Mouse (Mus musculus) gonadal fat pad, adult 2 months (tissue): ENCODE data around the gene Phactr2. TPM values are rescaled to one million over a fixed set of nuclear protein-coding genes. Genes with fewer than 3 reads are reported as not detected.

ENCODE experiments used
- DNase-seq: peaks from one replicate; pipeline ENCODE4 v3.0.0-alpha.2; 2012; ENCODE audit warnings: low read depth
- polyA plus RNA-seq: library from polyadenylated mRNA; depleted of rRNA; stranded (reverse); fragments of >200 nt; gene quantifications from 2 replicates; pipeline ENCODE4 v1.2.3, GENCODE M21; 2012

Phactr2 gene
- polyA plus RNA-seq, 1 experiment: 8.1 TPM

GRCm38 (mm10) chr10:13331405-13332032 is 142.7 kb downstream of the Phactr2 start:
- DNase-seq: no peak

- DNase-seq: no peak
Observed at GRCm38 (mm10) chr10:13328602-13329001, 145.6 kb downstream of the Phactr2 start.

DNA sequence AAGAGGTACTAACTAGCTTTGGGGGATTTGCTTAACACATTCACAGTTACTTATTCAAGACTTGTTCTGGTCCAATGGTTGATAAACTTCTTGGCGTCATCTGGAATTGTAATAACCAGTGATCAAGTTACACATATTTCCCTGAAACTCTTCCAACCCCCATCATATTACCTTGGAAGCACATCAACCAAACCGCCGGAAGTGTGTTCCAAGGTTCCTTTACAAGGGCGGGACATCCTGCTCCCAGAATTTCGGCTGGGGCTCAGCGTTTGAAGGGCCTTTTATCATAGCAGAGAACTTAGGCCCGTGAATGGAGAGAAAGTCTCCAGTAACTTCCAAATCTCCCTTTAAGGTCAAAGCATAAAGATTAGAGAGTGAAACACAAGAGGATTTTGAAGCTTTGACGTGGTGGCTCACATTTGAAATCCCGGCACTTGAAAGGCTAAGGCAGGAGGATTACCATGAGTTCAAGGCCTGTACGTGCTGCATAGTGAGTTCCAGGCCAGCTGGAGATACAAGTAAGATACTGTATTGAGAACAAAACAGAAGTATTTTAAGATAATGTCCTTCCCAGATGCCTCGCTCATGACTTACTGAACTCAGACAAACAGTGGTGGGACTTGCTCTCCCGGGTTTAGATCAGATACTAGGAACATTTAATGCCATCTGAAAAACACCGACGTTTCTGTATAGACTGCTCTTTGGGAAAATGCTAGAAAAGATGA is 147.9 kb downstream of the Phactr2 start:
- no peak for DNase-seq

- DNase-seq: no peak
Observed at GRCm38 (mm10) chr10:13323806-13324411, 150.3 kb downstream of the Phactr2 start.

- DNase-seq: no peak
Observed at GRCm38 (mm10) chr10:13323139-13323805, 150.9 kb downstream of the Phactr2 start.

GRCm38 (mm10) chr10:13314999-13315398 is 159.2 kb downstream of the Phactr2 start:
- no peak for DNase-seq

DNA sequence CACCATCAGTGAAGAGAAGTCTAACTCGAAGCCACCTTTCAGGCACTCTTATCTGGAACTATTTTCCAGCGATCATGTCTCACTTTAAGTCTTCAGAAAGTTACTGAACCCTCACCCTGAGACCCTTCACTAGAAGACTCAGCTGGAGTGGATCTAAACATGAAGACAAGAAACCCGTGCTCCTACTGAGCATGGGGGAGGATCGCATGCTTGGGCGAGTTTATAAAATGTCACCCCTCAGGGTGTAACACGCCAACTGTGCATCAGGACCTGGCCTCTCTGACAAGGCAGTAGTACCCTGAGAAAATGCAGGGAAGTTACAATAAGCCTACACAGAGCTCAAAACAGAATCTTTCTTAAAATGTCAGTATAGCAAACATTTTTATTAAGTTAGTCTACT is 161.6 kb downstream of the Phactr2 start:
- DNase-seq: no peak

DNA sequence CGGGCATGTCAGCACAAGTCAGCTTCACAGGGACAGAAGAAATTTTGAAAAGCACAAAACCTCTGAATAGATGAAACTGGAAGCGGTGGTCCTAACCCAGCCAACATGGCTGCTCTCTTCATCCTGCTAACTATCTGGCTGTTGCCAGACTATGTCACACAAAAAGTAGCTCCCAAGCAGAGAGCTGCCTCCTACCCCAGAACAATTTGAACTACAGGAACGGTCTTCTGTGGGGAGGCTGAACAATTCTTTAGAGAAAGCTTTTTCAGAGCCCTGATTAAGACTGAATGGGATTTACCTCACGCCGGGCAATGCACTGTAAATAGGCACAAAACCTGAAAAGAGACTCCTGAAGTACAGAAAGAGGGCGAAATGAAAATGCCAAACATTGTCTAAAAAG is 162.6 kb downstream of the Phactr2 start:
- DNase-seq: no peak

GRCm38 (mm10) chr10:13310075-13310474 is 164.1 kb downstream of the Phactr2 start:
- DNase-seq: no peak

- DNase-seq: peak; percentile 89
Observed at GRCm38 (mm10) chr10:13304641-13305241, 169.5 kb downstream of the Phactr2 start.

GRCm38 (mm10) chr10:13303271-13304265 is 170.6 kb downstream of the Phactr2 start:
- DNase-seq: no peak

GRCm38 (mm10) chr10:13300601-13301000 is 173.6 kb downstream of the Phactr2 start:
- DNase-seq: no peak

DNA sequence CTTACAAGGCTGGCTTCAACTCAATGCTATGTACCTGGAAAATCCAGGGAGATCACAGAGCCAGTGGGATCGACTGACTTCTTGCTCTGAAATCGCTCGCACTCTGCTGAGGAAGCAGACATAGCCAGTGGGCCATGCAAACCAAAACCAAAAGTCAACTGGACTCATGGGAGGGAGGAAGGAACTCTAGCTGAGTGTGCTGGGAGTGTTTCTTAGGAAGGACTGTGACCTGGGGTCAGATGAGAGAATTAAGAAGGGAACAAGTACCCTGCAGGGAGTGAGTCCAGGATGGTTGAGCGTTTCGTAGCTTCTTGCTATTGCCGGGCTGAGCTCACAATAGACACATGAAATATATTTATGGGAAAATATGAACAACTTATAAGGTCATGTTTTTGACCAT is 174.0 kb downstream of the Phactr2 start:
- DNase-seq: no peak

DNA sequence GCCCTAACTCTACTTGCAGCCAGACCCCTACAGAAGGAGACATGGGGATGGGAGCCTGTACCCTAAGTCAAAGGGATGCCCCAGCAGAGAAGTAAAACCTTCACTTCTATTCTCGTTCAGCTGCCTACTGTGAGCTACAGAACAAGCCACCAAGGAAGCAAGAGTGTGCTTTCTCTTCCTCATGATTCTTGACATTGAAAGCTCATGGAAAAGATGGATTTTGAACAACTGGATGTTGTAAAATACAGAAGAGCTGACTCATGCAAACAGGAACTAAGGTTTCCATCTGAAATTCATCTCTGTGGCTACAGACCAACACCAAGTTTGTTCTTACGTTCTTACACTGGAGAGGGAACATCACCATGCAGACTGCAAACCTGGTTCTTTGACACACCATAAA is 179.3 kb downstream of the Phactr2 start:
- no peak for DNase-seq

DNA sequence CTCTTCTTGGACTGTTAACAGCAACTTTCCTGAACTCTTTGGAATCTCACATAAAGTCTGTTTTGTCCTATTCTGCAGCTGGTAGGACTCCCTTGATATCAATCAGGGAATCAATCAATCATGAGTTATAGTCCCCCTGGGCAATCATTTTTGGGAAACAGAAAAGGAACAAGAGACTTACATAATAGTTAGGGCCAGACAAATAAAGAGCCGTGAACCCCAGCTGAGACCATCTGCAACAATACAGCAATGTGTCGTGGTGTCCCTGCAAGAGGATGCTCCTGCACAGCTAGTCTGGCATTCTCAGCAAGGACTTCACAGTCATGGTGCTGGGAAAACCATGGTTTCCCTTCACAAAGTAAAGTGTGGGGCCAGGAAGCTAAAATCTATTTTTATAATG is 182.2 kb downstream of the Phactr2 start:
- no peak for DNase-seq

DNA sequence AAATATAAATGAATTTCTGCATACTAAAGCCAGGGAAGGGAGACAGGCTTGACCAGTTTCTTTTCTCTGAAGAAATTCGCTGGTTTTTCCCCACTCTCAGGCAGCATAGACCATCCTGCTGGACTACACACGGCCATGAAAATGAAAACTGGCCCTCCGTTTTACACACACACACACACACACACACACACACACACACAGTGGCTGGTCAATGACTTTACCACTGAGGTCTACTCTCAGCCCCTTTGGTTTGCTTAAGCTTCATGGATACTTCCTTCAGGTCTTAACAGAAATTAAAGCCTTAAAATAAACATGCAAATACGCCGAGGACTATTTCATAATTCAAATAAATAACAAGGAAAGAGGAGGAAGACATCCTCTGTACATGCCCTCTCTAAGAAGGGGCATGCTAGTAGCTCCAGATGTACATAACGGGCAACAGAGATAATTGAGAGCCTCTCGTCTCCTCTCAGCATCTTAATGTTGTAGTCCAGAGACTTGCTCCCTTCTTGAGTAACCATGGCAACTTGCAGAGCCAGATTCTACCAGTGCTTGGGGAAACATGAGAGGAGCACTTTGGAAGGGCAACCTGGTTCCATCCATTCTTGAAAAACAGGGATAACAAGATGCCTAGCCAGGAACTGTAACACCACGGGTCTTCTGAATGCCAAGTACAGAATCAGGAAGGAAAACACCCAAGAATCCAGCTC is 184.8 kb downstream of the Phactr2 start:
- DNase-seq: no peak

DNA sequence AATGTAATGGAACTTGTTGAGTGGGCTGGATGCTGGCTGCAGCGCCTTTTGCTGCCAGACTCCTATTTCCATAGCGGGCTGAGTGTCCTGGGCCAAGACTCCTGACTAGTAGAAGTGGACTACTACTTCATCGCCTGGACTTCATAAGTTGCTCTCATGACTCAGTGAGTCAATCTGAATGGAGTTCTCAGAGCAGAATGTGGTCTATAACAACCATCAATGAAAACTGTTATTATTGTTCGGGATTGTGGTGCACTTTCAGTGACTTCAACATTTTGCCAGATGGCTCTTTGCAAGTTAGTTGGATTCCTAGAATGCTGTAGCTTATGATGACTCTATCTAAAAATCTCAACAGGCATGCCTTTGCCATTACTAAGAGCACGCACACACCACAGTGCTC is 185.9 kb downstream of the Phactr2 start:
- no peak for DNase-seq

DNA sequence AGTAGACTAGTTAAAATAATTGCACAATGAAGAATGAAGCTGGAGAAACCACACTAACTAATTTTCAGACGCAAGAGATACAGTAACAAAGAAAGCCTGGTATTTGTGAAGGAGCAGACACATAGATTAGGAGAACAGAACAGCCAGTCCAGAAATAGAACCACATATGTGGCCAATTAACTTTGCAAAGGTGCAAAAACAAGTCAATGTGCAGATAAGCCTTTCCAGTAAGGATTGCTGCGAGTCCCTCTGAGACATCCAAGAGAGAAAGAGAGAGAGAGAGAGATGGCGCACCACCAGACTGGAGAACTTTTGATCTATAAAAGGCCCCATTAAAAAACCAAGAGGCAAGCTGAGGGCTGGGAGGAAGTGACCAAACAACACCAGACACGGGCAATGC is 190.8 kb downstream of the Phactr2 start:
- no peak for DNase-seq

GRCm38 (mm10) chr10:13280298-13280853 is 193.8 kb downstream of the Phactr2 start:
- no peak for DNase-seq

GRCm38 (mm10) chr10:13276298-13276697 is 197.9 kb downstream of the Phactr2 start:
- DNase-seq: no peak
